19 mouse cellular contexts compared by ENCODE assay signal in genomic region chr2:35716175-35716574, GRCm38 (mm10).
"Had no signal": no experiment of that assay in that cellular context is flagged by ENCODE, and none has a peak within 500 bp of the region (broad histone marks: within the 10 kb centered on the region; RNA-seq: fewer than 3 reads in every experiment).

No protein-coding gene starts in this region.

- H3K9ac ChIP-seq: intestine, embryonic 15.5 days; liver, embryonic 15.5 days; lung, embryonic 15.5 days; midbrain, embryonic 12.5 days; midbrain, embryonic 15.5 days; neural tube, embryonic 12.5 days; neural tube, embryonic 15.5 days; stomach, embryonic 15.5 days had no signal

- H3K9me3 ChIP-seq: intestine, embryonic 15.5 days; liver, embryonic 15.5 days; lung, embryonic 15.5 days; midbrain, embryonic 12.5 days; midbrain, embryonic 15.5 days; neural tube, embryonic 12.5 days; neural tube, embryonic 15.5 days; stomach, embryonic 15.5 days had no signal

- H3K27me3 ChIP-seq: intestine, embryonic 15.5 days; liver, embryonic 15.5 days; lung, embryonic 15.5 days; midbrain, embryonic 12.5 days; midbrain, embryonic 15.5 days; neural tube, embryonic 12.5 days; neural tube, embryonic 15.5 days; stomach, embryonic 15.5 days had no signal

- DNase-seq: kidney, adult 18-20 months; kidney, adult 9 months; kidney, postnatal 14 days; kidney, postnatal 4 days; lung, adult 18-20 months; lung, postnatal 10 days; lung, postnatal 36 days; retina, postnatal 1 day; right cerebral cortex, postnatal 25 days; spleen, adult 18-20 months; thymus, postnatal 25 days had no signal

- H3K27ac ChIP-seq: intestine, embryonic 15.5 days; liver, embryonic 15.5 days; lung, embryonic 15.5 days; midbrain, embryonic 12.5 days; neural tube, embryonic 12.5 days; neural tube, embryonic 15.5 days; stomach, embryonic 15.5 days had no signal

- ATAC-seq: intestine, embryonic 15.5 days; midbrain, embryonic 15.5 days had no signal

- H3K4me2 ChIP-seq: intestine, embryonic 15.5 days; liver, embryonic 15.5 days; lung, embryonic 15.5 days; midbrain, embryonic 12.5 days; midbrain, embryonic 15.5 days; neural tube, embryonic 12.5 days; neural tube, embryonic 15.5 days; stomach, embryonic 15.5 days had no signal

- H3K4me3 ChIP-seq: intestine, embryonic 15.5 days; liver, embryonic 15.5 days; lung, embryonic 15.5 days; midbrain, embryonic 12.5 days; midbrain, embryonic 15.5 days; neural tube, embryonic 12.5 days; neural tube, embryonic 15.5 days; stomach, embryonic 15.5 days had no signal
